Mouse (Mus musculus) C2C12 (cell line): ENCODE measurements around the gene Olfr697.

Experiments used
- CTCF ChIP-seq: IDR thresholded peaks from one replicate; pipeline ENCODE4 v1.5.1; 2011; ENCODE audit not compliant: control insufficient read depth, insufficient read depth, insufficient read length
- FOSL1 ChIP-seq: IDR thresholded peaks from one replicate; pipeline ENCODE4 v1.8.0; 2011; ENCODE audit warnings: mild to moderate bottlenecking, low read length; ENCODE audit not compliant: poor library complexity, insufficient read depth, severe bottlenecking
- MYOD1 ChIP-seq: IDR thresholded peaks from one replicate; pipeline ENCODE4 v1.6.1; 2011; ENCODE audit warnings: low read depth; ENCODE audit not compliant: control insufficient read depth, insufficient read length

DNA sequence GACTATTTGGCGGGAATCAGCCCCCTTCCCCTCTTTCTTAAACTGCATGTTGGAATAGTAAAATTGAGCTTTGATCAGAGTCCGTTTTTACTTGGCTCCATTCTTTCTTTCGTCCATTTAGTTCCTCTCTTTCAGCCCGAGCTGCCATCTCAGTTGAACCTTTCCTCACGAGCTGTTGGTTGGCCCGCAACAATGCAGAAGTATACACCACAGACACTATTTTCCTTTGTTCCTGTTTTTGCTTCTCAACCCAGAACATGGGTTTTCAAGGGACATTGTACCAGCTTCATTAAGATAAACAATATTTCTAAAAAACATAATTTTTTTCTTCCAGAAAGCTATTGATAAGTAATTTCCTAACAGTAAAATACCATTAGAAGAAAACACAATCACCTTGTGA lies 30.8 kb downstream of the Olfr697 start:
- TF ChIP-seq CTCF = no peak
- TF ChIP-seq FOSL1 = no peak
- TF ChIP-seq MYOD1 = no peak
